Mouse (Mus musculus) gastrocnemius, adult 8-10 months (tissue): ENCODE data around the gene Tcf20. TPM values are rescaled to one million over a fixed set of nuclear protein-coding genes. Genes with fewer than 3 reads are reported as not detected.
"Not testable (repeated sequence)": the region's sequence is repeated elsewhere in the genome, so short reads cannot be mapped to it uniquely, and the experiment has no call there.

Experiments
- DNase-seq, 2 experiments: peaks; one replicate each; pipeline ENCODE4 v3.0.0; 2022; ENCODE audit warnings: low spot score in 2 of 2
- total RNA-seq, 4 experiments: library from RNA; stranded (reverse); gene quantifications; 2 replicates each; pipeline ENCODE4 v1.2.4; 2022

The Tcf20 gene
- total RNA-seq, 4 experiments from 2014 or later = 28.0 to 36.3 (median 32.1) TPM

- DNase-seq = no peak
Observed at GRCm38 (mm10) chr15:82902521-82902920, 85.2 kb downstream of the Tcf20 start.

GRCm38 (mm10) chr15:82901306-82901705 is 86.4 kb downstream of the Tcf20 start:
- DNase-seq = no peak

- no peak for DNase-seq
Observed at GRCm38 (mm10) chr15:82900331-82900730, 87.3 kb downstream of the Tcf20 start.

- peak; percentile 59 to 70 for DNase-seq
Observed at GRCm38 (mm10) chr15:82899676-82900301, 87.9 kb downstream of the Tcf20 start.

GRCm38 (mm10) chr15:82898740-82899675 is 88.7 kb downstream of the Tcf20 start:
- DNase-seq = no peak

GRCm38 (mm10) chr15:82898141-82898739 is 89.4 kb downstream of the Tcf20 start:
- no peak for DNase-seq

- DNase-seq = no peak
Observed at GRCm38 (mm10) chr15:82896336-82896735, 91.3 kb downstream of the Tcf20 start.

GRCm38 (mm10) chr15:82890470-82890869 is 97.2 kb downstream of the Tcf20 start:
- DNase-seq = no peak

GRCm38 (mm10) chr15:82889426-82889825 is 98.2 kb downstream of the Tcf20 start:
- DNase-seq = no peak

GRCm38 (mm10) chr15:82888466-82888865 is 99.2 kb downstream of the Tcf20 start:
- DNase-seq = no peak

- no peak for DNase-seq
Observed at GRCm38 (mm10) chr15:82877309-82877708, 110.4 kb downstream of the Tcf20 start.

GRCm38 (mm10) chr15:82876863-82877262 is 110.8 kb downstream of the Tcf20 start:
- no peak for DNase-seq

GRCm38 (mm10) chr15:82872037-82872436 is 115.6 kb downstream of the Tcf20 start:
- no peak for DNase-seq

GRCm38 (mm10) chr15:82866286-82866685 is 121.4 kb downstream of the Tcf20 start:
- not testable (repeated sequence) for DNase-seq

- no peak for DNase-seq
Observed at GRCm38 (mm10) chr15:82863674-82864073, 124.0 kb downstream of the Tcf20 start.

- no peak for DNase-seq
Observed at GRCm38 (mm10) chr15:82856652-82857378, 130.9 kb downstream of the Tcf20 start.

- no peak for DNase-seq
Observed at GRCm38 (mm10) chr15:82856065-82856464, 131.6 kb downstream of the Tcf20 start.

GRCm38 (mm10) chr15:82839146-82839545 is 148.5 kb downstream of the Tcf20 start:
- DNase-seq = no peak

- no peak for DNase-seq
Observed at GRCm38 (mm10) chr15:82829917-82830316, 157.8 kb downstream of the Tcf20 start.

GRCm38 (mm10) chr15:82825866-82826265 is 161.8 kb downstream of the Tcf20 start:
- DNase-seq = no peak

GRCm38 (mm10) chr15:82822347-82822746 is 165.3 kb downstream of the Tcf20 start:
- no peak for DNase-seq
